Comparison of ENCODE assay signal across 16 mouse cellular contexts in the genomic region with DNA sequence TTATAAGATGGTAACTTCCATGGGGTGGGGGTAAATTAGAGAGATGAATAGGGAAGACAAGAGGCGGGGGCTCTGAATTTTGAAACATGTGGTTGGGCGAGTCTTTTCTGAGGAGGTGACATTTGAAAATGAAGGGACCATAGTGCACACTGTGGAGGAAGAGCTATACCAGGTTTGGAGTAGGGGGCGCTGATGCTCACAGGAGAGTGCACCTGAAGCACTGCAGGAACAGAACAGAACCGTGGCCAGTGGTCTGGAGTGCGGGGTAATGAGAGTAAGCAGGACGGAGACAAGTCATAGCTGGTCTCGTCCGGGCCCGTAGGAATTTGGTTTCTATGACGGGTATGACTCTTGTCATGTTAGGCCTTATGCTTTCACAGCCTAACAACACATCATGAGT. TPM values are rescaled to one million over a fixed set of nuclear protein-coding genes. Genes with fewer than 3 reads are reported as not detected.
A peak's percentile ranks its signal among the peaks of the same experiment; 100 is the strongest.
DNase-seq lines count a peak whose midpoint lies in the region; ATAC-seq and TF ChIP-seq lines count a peak whose summit lies in the region.
"Had no signal": no experiment of that assay in that cellular context is flagged by ENCODE, and none has a peak within 500 bp of the region (broad histone marks: within the 10 kb centered on the region; RNA-seq: fewer than 3 reads in every experiment).

No protein-coding gene starts in this region.

- TF ChIP-seq CTCF in stomach, postnatal 0 days (IDR thresholded peaks at IDR 0.05; ENCODE audit: low read depth), result peak; percentile 39; the same call in 1 of the 2 replicates

- 0 out of 2 replicates have a peak, but pooled peaks have one; percentile 7 for ATAC-seq in hindbrain, embryonic 13.5 days (ENCODE audit: low FRiP score)
- no peak for ATAC-seq in hindbrain, embryonic 16.5 days
- ATAC-seq in midbrain, embryonic 13.5 days, result 0 out of 2 replicates have a peak, but pooled peaks have one; percentile 38
- ATAC-seq in midbrain, embryonic 11.5 days (ENCODE audit: low FRiP score), result no peak
- no peak; the same call in 1 of the 2 replicates for ATAC-seq in stomach, postnatal 0 days (ENCODE audit: low FRiP score, low TSS enrichment)

- H3K36me3 ChIP-seq in hindbrain, embryonic 13.5 days, result no peaks in the 10 kb centered on the region
- no peaks in the 10 kb centered on the region for H3K36me3 ChIP-seq in hindbrain, embryonic 16.5 days (ENCODE audit: control insufficient read depth, insufficient read depth, low read length)
- H3K36me3 ChIP-seq in midbrain, embryonic 13.5 days, result no peaks in the 10 kb centered on the region
- no peaks in the 10 kb centered on the region for H3K36me3 ChIP-seq in midbrain, embryonic 11.5 days (ENCODE audit: control insufficient read depth, insufficient read depth, low read length)
- no peaks in the 10 kb centered on the region for H3K36me3 ChIP-seq in ES-E14 (ENCODE audit: control insufficient read depth, insufficient read depth, low read length, poor library complexity, severe bottlenecking)
- H3K36me3 ChIP-seq in stomach, postnatal 0 days (ENCODE audit: control insufficient read depth, insufficient read depth, low read length), result no peaks in the 10 kb centered on the region
- H3K36me3 ChIP-seq: embryonic facial prominence, embryonic 12.5 days; forebrain, embryonic 15.5 days; heart, embryonic 15.5 days; kidney, embryonic 15.5 days; limb, embryonic 12.5 days had no signal

- H3K27me3 ChIP-seq in hindbrain, embryonic 13.5 days, result no peaks in the 10 kb centered on the region
- no peaks in the 10 kb centered on the region for H3K27me3 ChIP-seq in hindbrain, embryonic 16.5 days (replicated peaks; ENCODE audit: control insufficient read depth, insufficient read depth, low read length)
- no peaks in the 10 kb centered on the region for H3K27me3 ChIP-seq in midbrain, embryonic 13.5 days
- no peaks in the 10 kb centered on the region for H3K27me3 ChIP-seq in midbrain, embryonic 11.5 days (ENCODE audit: control insufficient read depth, insufficient read depth, low read length)
- H3K27me3 ChIP-seq in stomach, postnatal 0 days (ENCODE audit: control insufficient read depth, insufficient read depth, low read length), result no peaks in the 10 kb centered on the region
- H3K27me3 ChIP-seq: embryonic facial prominence, embryonic 12.5 days; forebrain, embryonic 15.5 days; heart, embryonic 15.5 days; limb, embryonic 12.5 days had no signal

- no peaks in the 10 kb centered on the region for H3K9me3 ChIP-seq in hindbrain, embryonic 13.5 days
- H3K9me3 ChIP-seq in hindbrain, embryonic 16.5 days (ENCODE audit: control insufficient read depth, low read length), result no peaks in the 10 kb centered on the region
- H3K9me3 ChIP-seq in midbrain, embryonic 13.5 days, result no peaks in the 10 kb centered on the region
- H3K9me3 ChIP-seq in midbrain, embryonic 11.5 days (ENCODE audit: control insufficient read depth, low read length), result no peaks in the 10 kb centered on the region
- H3K9me3 ChIP-seq in ES-E14 (ENCODE audit: control insufficient read depth, insufficient read depth, low read depth, low read length), result no peaks in the 10 kb centered on the region
- H3K9me3 ChIP-seq in stomach, postnatal 0 days (ENCODE audit: control insufficient read depth, low read length), result no peaks in the 10 kb centered on the region
- H3K9me3 ChIP-seq: embryonic facial prominence, embryonic 12.5 days; forebrain, embryonic 15.5 days; heart, embryonic 15.5 days; kidney, embryonic 15.5 days; limb, embryonic 12.5 days had no signal

- 81% methylated on average over 10 of the region's 10 CpGs for WGBS in hindbrain, embryonic 13.5 days
- WGBS in hindbrain, embryonic 16.5 days, result 80% methylated on average over 10 of the region's 10 CpGs
- 79% methylated on average over 10 of the region's 10 CpGs for WGBS in midbrain, embryonic 13.5 days
- 78% methylated on average over 10 of the region's 10 CpGs for WGBS in midbrain, embryonic 11.5 days
- 80% methylated on average over 10 of the region's 10 CpGs for WGBS in stomach, postnatal 0 days

- no peak overlapping the region for H3K9ac ChIP-seq in hindbrain, embryonic 13.5 days
- no peak overlapping the region for H3K9ac ChIP-seq in hindbrain, embryonic 16.5 days (ENCODE audit: low read depth, low read length)
- H3K9ac ChIP-seq in midbrain, embryonic 13.5 days (replicated peaks), result no peak overlapping the region
- H3K9ac ChIP-seq in midbrain, embryonic 11.5 days (ENCODE audit: low read length), result no peak overlapping the region
- no peak overlapping the region for H3K9ac ChIP-seq in ES-E14 (ENCODE audit: insufficient read depth, low read depth, low read length, poor library complexity, severe bottlenecking)
- H3K9ac ChIP-seq in stomach, postnatal 0 days (ENCODE audit: low read length), result no peak overlapping the region
- H3K9ac ChIP-seq: embryonic facial prominence, embryonic 12.5 days; forebrain, embryonic 15.5 days; heart, embryonic 15.5 days; kidney, embryonic 15.5 days; limb, embryonic 12.5 days had no signal

- H3K27ac ChIP-seq in hindbrain, embryonic 13.5 days, result no peak overlapping the region
- H3K27ac ChIP-seq in hindbrain, embryonic 16.5 days (ENCODE audit: low read depth, low read length), result no peak overlapping the region
- no peak overlapping the region for H3K27ac ChIP-seq in midbrain, embryonic 13.5 days
- no peak overlapping the region for H3K27ac ChIP-seq in midbrain, embryonic 11.5 days (ENCODE audit: low read depth, low read length)
- no peak overlapping the region for H3K27ac ChIP-seq in ES-E14 (ENCODE audit: insufficient read depth, low read depth, low read length, poor library complexity, severe bottlenecking)
- H3K27ac ChIP-seq in stomach, postnatal 0 days (replicated peaks), result no peak overlapping the region
- H3K27ac ChIP-seq: embryonic facial prominence, embryonic 12.5 days; gastrocnemius, adult 2 months; heart, embryonic 15.5 days; kidney, embryonic 15.5 days; limb, embryonic 12.5 days had no signal

- no peak overlapping the region for H3K4me2 ChIP-seq in hindbrain, embryonic 13.5 days
- no peak overlapping the region for H3K4me2 ChIP-seq in hindbrain, embryonic 16.5 days (ENCODE audit: low read length)
- H3K4me2 ChIP-seq in midbrain, embryonic 13.5 days (replicated peaks), result no peak overlapping the region
- no peak overlapping the region for H3K4me2 ChIP-seq in midbrain, embryonic 11.5 days
- no peak overlapping the region for H3K4me2 ChIP-seq in stomach, postnatal 0 days (replicated peaks; ENCODE audit: low read depth)
- H3K4me2 ChIP-seq: embryonic facial prominence, embryonic 12.5 days; forebrain, embryonic 15.5 days; heart, embryonic 15.5 days; kidney, embryonic 15.5 days; limb, embryonic 12.5 days had no signal

- no peak for DNase-seq in midbrain, embryonic 11.5 days (ENCODE audit: low spot score, missing footprints)
- peak; percentile 30 for DNase-seq in ES-E14 (ENCODE audit: low read depth, low spot score)
- no peak for DNase-seq in stomach, postnatal 0 days (ENCODE audit: low spot score)
- no peak for DNase-seq in left cerebral cortex, adult 18-20 months (ENCODE audit: low spot score in 2 of 2)
- DNase-seq: gastrocnemius, adult 2 months; lung, adult 2 months; lung, postnatal 4 days; thymus, adult 18-20 months had no signal

- no peak overlapping the region for H3K4me3 ChIP-seq in hindbrain, embryonic 13.5 days
- H3K4me3 ChIP-seq in hindbrain, embryonic 16.5 days (ENCODE audit: low read length), result no peak overlapping the region
- H3K4me3 ChIP-seq in midbrain, embryonic 13.5 days (replicated peaks), result no peak overlapping the region
- H3K4me3 ChIP-seq in midbrain, embryonic 11.5 days (ENCODE audit: low read depth, low read length), result no peak overlapping the region
- no peak overlapping the region for H3K4me3 ChIP-seq in ES-E14 (ENCODE audit: insufficient read depth in 1 of 2, low read depth in 1 of 2, low read length in 2 of 2, poor library complexity in 1 of 2, severe bottlenecking in 1 of 2)
- H3K4me3 ChIP-seq in stomach, postnatal 0 days (ENCODE audit: low read depth, low read length), result no peak overlapping the region
- H3K4me3 ChIP-seq: embryonic facial prominence, embryonic 12.5 days; forebrain, embryonic 15.5 days; gastrocnemius, adult 2 months; heart, embryonic 15.5 days; kidney, embryonic 15.5 days; limb, embryonic 12.5 days had no signal

- in situ Hi-C loops in ES-E14 (cut with MboI; ENCODE audit: low sequenced_read_pairs in 2 of 2, unreplicated experiment in 2 of 2), result no loop called here

- peaks cover 37% of the 10 kb centered on the region for H3K4me1 ChIP-seq in hindbrain, embryonic 13.5 days (replicated peaks)
- H3K4me1 ChIP-seq in hindbrain, embryonic 16.5 days (ENCODE audit: control insufficient read depth, insufficient read depth, low read depth, low read length), result peaks cover 3% of the 10 kb centered on the region
- H3K4me1 ChIP-seq in midbrain, embryonic 13.5 days (replicated peaks), result peaks cover 39% of the 10 kb centered on the region
- no peaks in the 10 kb centered on the region for H3K4me1 ChIP-seq in midbrain, embryonic 11.5 days (ENCODE audit: control insufficient read depth, insufficient read depth, low read length)
- H3K4me1 ChIP-seq in ES-E14 (ENCODE audit: control insufficient read depth in 2 of 2, insufficient read depth in 2 of 2, low read length in 2 of 2, poor library complexity in 1 of 2), result no peaks in the 10 kb centered on the region
- H3K4me1 ChIP-seq in stomach, postnatal 0 days (replicated peaks; ENCODE audit: control insufficient read depth, insufficient read depth), result no peaks in the 10 kb centered on the region; the same call in 1 of the 2 replicates

- no peak for TF ChIP-seq EP300 in stomach, postnatal 0 days (optimal IDR thresholded peaks at IDR 0.05)

TF ChIP-seq in ES-E14, 5 proteins besides CTCF, POLR2A, EP300 and RAD21:
- no peak for TF ChIP-seq CHD2 (IDR thresholded peaks at IDR 0.05; ENCODE audit: low read depth, low read length)
- no peak for TF ChIP-seq ZNF384 (IDR thresholded peaks at IDR 0.05; ENCODE audit: low read depth, low read length)
- TF ChIP-seq HCFC1 (IDR thresholded peaks at IDR 0.05; ENCODE audit: borderline replicate concordance, insufficient read depth, low read length), result no peak
- TF ChIP-seq MAFK (IDR thresholded peaks at IDR 0.05; ENCODE audit: insufficient read depth, low read depth, low read length), result no peak
- TF ChIP-seq ZC3H11A (IDR thresholded peaks at IDR 0.05; ENCODE audit: borderline replicate concordance, low read depth, low read length), result peak; percentile 38; the same call in 1 of the 2 replicates
TF ChIP-seq in ES-E14: peak in this region for 1.

RNA-seq across cellular contexts. Expression of a gene that starts 18.3 kb away (rescaled TPM):
- 29.6 and 31.5 TPM in 2 replicates for polyA plus RNA-seq in hindbrain, embryonic 13.5 days (2015; fragmentation: Nextera tagmentation; extraction: Ambion mirVana)
- 24.4 and 26.3 TPM in 2 replicates for polyA plus RNA-seq in hindbrain, embryonic 16.5 days (2015; fragmentation: Nextera tagmentation; extraction: Ambion mirVana)
- polyA plus RNA-seq in midbrain, embryonic 13.5 days (2015; fragmentation: Nextera tagmentation; extraction: Ambion mirVana), result 28.8 and 29.1 TPM in 2 replicates
- 23.2 and 26.0 TPM in 2 replicates for polyA plus RNA-seq in midbrain, embryonic 11.5 days (2014; fragmentation: Nextera tagmentation; extraction: Ambion mirVana)
- total RNA-seq in ES-E14 (2012; rRNA removed), result 5.8 and 7.1 TPM in 2 replicates
- 19.1 and 21.7 TPM in 2 replicates for polyA plus RNA-seq in stomach, postnatal 0 days (2015; fragmentation: Nextera tagmentation; extraction: Ambion mirVana)
- 10 to 100 TPM; 39.0 to 40.2 TPM for total RNA-seq in left cerebral cortex, adult 18-20 months (2021)

Comparison
In these comparisons a context has a peak if more than half of its experiments do, and no peak if none do; other contexts are left out.
1. ATAC-seq: peak in hindbrain, embryonic 13.5 days (single experiment) and midbrain, embryonic 13.5 days (single experiment); none in hindbrain, embryonic 16.5 days (single experiment), midbrain, embryonic 11.5 days (single experiment) and stomach, postnatal 0 days (single experiment).